Mouse (Mus musculus) liver, embryonic 11.5 days (tissue): ENCODE results near the gene Pik3c2b. TPM values are rescaled to one million over a fixed set of nuclear protein-coding genes. Genes with fewer than 3 reads are reported as not detected.

ENCODE experiments used
- ATAC-seq: fragments of 200-750 bp; cut with Nextera tagmentation; replicated peaks from 2 replicates; pipeline ENCODE4 v1.8.0; 2017; ENCODE audit warnings: moderate number of reproducible peaks, mild to moderate bottlenecking, moderate TSS enrichment, moderate library complexity; ENCODE audit not compliant: low FRiP score
- DNase-seq: peaks from one replicate; pipeline ENCODE4 v3.0.0-alpha.2; 2017; ENCODE audit warnings: low spot score
- H3K27ac ChIP-seq: fragments of 300-500 bp; sonication (generic); 2 replicates; pipeline ENCODE4 v1.5.1; 2014; ENCODE audit warnings: mild to moderate bottlenecking, low read depth, low read length, control low read depth
- H3K27me3 ChIP-seq: fragments of 300-500 bp; sonication (generic); replicated peaks from 2 replicates; pipeline ENCODE4 v1.6.1; 2014; ENCODE audit warnings: low read length, mixed read lengths; ENCODE audit not compliant: control insufficient read depth, insufficient read depth
- H3K36me3 ChIP-seq: fragments of 300-500 bp; sonication (generic); 2 replicates; pipeline ENCODE4 v1.6.1; 2014; ENCODE audit warnings: mild to moderate bottlenecking, low read length, moderate library complexity, mixed read lengths; ENCODE audit not compliant: control insufficient read depth, insufficient read depth
- H3K4me1 ChIP-seq: fragments of 300-500 bp; sonication (generic); replicated peaks from 2 replicates; pipeline ENCODE4 v1.6.1; 2014; ENCODE audit warnings: low read length, mixed read lengths; ENCODE audit not compliant: control insufficient read depth, insufficient read depth
- H3K4me2 ChIP-seq: fragments of 300-500 bp; sonication (generic); 2 replicates; pipeline ENCODE4 v1.6.1; 2014; ENCODE audit warnings: mild to moderate bottlenecking, control low read depth, moderate library complexity
- H3K4me3 ChIP-seq: fragments of 300-500 bp; sonication (generic); 2 replicates; pipeline ENCODE4 v1.5.1; 2014; ENCODE audit warnings: low read depth, low read length, control low read depth
- H3K9ac ChIP-seq: fragments of 300-500 bp; sonication (generic); 2 replicates; pipeline ENCODE4 v1.6.1; 2014; ENCODE audit warnings: low read depth, low read length, control low read depth
- H3K9me3 ChIP-seq: fragments of 300-500 bp; sonication (generic); 2 replicates; pipeline ENCODE4 v1.6.1; 2016; ENCODE audit warnings: low read length, inconsistent platforms, mixed read lengths; ENCODE audit not compliant: control insufficient read depth
- WGBS: fragments of 180-500 bp; shearing (Covaris S2); extraction: QIAGEN DNeasy Blood & Tissue Kit; methylation state at CpG from one replicate; pipeline ENCODE4 v1.1.7; 2014; 5-methylcytosine and 5-hydroxymethylcytosine counted together
- polyA plus RNA-seq: library from polyadenylated mRNA; unstranded; fragments of >200 nt; fragmentation: Nextera tagmentation; extraction: Ambion mirVana; gene quantifications from 2 replicates; pipeline ENCODE4 v1.2.1, GENCODE M21; 2014

Pik3c2b gene
- 3.4 and 3.5 TPM in 2 replicates for polyA plus RNA-seq

GRCm38 (mm10) chr1:133045011-133045860, at the start of gene Pik3c2b:
Gene Pik3c2b (plus strand): TSS chr1:133045667.
- Histone ChIP-seq H3K9me3 (no peaks in the 10 kb centered on the region), H3K9ac (peak within 1 kb of the TSS; percentile 88), H3K27ac (peak within 1 kb of the TSS; percentile 3; the same call in 1 of the 2 replicates), H3K36me3 (no peaks in the 10 kb centered on the region), H3K4me1 (peaks cover 17% of the 10 kb centered on the region), H3K27me3 (peaks cover 4% of the 10 kb centered on the region; the same call in 1 of the 2 replicates), H3K4me2 (peak within 1 kb of the TSS; percentile 100), H3K4me3 (peak within 1 kb of the TSS; percentile 83)
- DNase-seq: no peak
- WGBS: 7% methylated on average over 15 of the region's 15 CpGs
- ATAC-seq: no peak

DNA sequence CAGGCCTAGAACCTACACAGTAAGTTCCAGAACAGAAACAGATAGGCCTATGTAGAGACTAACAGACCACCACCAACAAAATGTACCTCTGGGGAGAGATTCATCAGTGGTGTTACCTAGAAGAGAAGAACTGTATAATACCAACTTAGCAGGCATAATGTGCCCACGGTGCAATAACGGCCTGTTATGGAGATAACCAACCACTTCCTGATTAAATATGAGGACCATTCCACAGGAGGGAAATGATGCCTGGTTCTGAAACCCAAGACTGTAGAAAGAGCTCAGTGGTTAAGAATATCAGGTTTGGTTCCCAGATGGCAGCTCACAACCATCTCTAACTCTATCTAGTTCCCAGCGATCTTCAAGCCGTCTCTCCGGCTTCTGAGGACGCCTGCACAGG, 45.1 kb upstream of the Pik3c2b start:
- ATAC-seq (no peak), DNase-seq (no peak)
- WGBS: 88% methylated on average over 6 of the region's 6 CpGs
- Histone ChIP-seq H3K27ac (no peak overlapping the region), H3K4me1 (no peaks in the 10 kb centered on the region), H3K9ac (no peak overlapping the region), H3K4me3 (no peak overlapping the region), H3K27me3 (no peaks in the 10 kb centered on the region), H3K36me3 (peaks cover 52% of the 10 kb centered on the region), H3K4me2 (no peak overlapping the region), H3K9me3 (no peaks in the 10 kb centered on the region)

DNA sequence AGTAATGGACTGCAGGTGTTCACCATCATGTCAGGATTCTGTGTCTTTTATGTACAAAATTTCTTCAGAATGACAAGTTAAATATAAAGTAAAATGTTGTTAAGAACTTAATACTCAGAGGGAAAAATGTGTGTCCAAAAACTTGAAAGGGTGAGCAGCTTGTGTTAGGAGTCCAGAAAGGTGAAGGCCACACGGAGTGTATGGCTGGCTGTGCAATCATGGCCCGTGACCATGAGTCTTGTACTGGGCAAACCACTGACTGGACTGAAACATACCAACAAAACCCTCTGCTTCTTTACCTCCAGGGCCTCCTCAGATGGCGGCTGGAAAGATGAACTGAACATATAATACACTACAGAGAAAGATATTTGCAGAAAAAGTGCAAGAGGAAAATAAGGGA, 38.9 kb upstream of the Pik3c2b start:
- peaks cover 33% of the 10 kb centered on the region for H3K36me3 ChIP-seq

GRCm38 (mm10) chr1:133011955-133012841, 33.3 kb upstream of the Pik3c2b start:
- H3K27ac ChIP-seq: no peak overlapping the region
- H3K4me1 ChIP-seq: 0 out of 2 replicates have a peak, but pooled peaks cover 3% of the 10 kb centered on the region
- no peaks in the 10 kb centered on the region for H3K27me3 ChIP-seq
- no peak overlapping the region for H3K4me3 ChIP-seq
- peaks cover 22% of the 10 kb centered on the region for H3K36me3 ChIP-seq
- WGBS: 77% methylated on average over 11 of the region's 13 CpGs
- H3K9me3 ChIP-seq: no peaks in the 10 kb centered on the region
- H3K9ac ChIP-seq: no peak overlapping the region
- DNase-seq (no peak), ATAC-seq (no peak)
- no peak overlapping the region for H3K4me2 ChIP-seq

More for the DNA sequence above, 38.9 kb upstream of the Pik3c2b start:
- H3K4me2 ChIP-seq: no peak overlapping the region
- H3K4me3 ChIP-seq: no peak overlapping the region
- no peak for ATAC-seq
- no peaks in the 10 kb centered on the region for H3K9me3 ChIP-seq
- WGBS: 89% methylated on average over 3 of the region's 3 CpGs
- no peak overlapping the region for H3K9ac ChIP-seq
- no peaks in the 10 kb centered on the region for H3K4me1 ChIP-seq
- DNase-seq: no peak
- H3K27me3 ChIP-seq: no peaks in the 10 kb centered on the region
- H3K27ac ChIP-seq: no peak overlapping the region

DNA sequence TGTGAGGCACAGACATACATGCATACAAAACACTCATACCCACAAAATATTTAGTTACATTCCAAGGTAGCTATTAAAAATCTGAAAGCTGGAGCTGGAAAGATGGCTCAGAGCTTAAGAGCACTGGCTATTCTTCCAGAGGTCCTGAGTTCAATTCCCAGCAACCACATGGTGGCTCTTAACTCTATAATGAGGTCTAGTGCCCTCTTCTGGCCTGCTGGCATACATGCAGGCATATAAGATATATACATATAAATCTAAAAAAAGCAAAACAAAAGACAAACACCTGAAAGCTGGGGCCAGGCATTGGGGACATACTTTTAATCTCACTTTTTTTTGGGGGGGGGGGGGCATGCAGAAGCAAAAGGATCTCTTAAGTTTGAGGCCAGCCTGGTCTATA, 32.1 kb upstream of the Pik3c2b start:
- Histone ChIP-seq H3K9ac (no peak overlapping the region), H3K36me3 (peaks cover 27% of the 10 kb centered on the region), H3K4me3 (no peak overlapping the region), H3K4me1 (0 out of 2 replicates have a peak, but pooled peaks cover 3% of the 10 kb centered on the region), H3K27ac (no peak overlapping the region), H3K9me3 (no peaks in the 10 kb centered on the region), H3K4me2 (no peak overlapping the region), H3K27me3 (no peaks in the 10 kb centered on the region)
- DNase-seq: no peak
- no peak for ATAC-seq

- H3K4me1 ChIP-seq: 0 out of 2 replicates have a peak, but pooled peaks cover 3% of the 10 kb centered on the region
- H3K9ac ChIP-seq: no peak overlapping the region
- 96% methylated on average over 1 of the region's 1 CpGs for WGBS
- H3K9me3 ChIP-seq: no peaks in the 10 kb centered on the region
- peaks cover 24% of the 10 kb centered on the region for H3K36me3 ChIP-seq
- no peak overlapping the region for H3K4me3 ChIP-seq
- ATAC-seq: no peak
- H3K27me3 ChIP-seq: no peaks in the 10 kb centered on the region
- no peak overlapping the region for H3K27ac ChIP-seq
- no peak overlapping the region for H3K4me2 ChIP-seq
- DNase-seq: no peak
Measured at GRCm38 (mm10) chr1:133014196-133014595, 31.3 kb upstream of the Pik3c2b start.

GRCm38 (mm10) chr1:133016775-133017428, 28.6 kb upstream of the Pik3c2b start:
- ATAC-seq: no peak
- WGBS: 91% methylated on average over 9 of the region's 9 CpGs

DNA sequence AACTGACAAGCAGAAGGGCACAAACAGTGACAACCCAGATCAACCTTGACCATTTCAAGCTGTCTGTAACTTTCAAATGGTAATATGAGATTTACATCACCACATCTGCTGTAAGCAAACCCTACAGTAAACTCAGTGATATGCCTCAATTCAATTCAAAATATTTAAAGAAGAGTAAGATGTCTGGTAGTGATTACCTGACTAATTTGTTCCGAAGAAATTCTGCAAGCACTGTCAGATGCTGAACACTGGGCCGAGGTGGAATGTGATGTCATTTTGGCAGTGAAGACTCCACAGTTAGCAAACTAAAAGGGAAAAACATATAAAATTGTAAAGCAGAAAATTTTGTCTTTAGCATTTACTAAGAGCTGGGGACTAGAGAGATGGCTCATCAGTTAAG, 26.9 kb upstream of the Pik3c2b start:
- H3K36me3 ChIP-seq: peaks cover 20% of the 10 kb centered on the region; the same call in 1 of the 2 replicates

More at GRCm38 (mm10) chr1:133016775-133017428, 28.6 kb upstream of the Pik3c2b start:
- H3K9me3 ChIP-seq: no peaks in the 10 kb centered on the region
- H3K4me2 ChIP-seq: no peak overlapping the region
- peaks cover 9% of the 10 kb centered on the region for H3K4me1 ChIP-seq
- DNase-seq: no peak
- H3K36me3 ChIP-seq: peaks cover 18% of the 10 kb centered on the region; the same call in 1 of the 2 replicates
- no peaks in the 10 kb centered on the region for H3K27me3 ChIP-seq
- no peak overlapping the region for H3K27ac ChIP-seq
- no peak overlapping the region for H3K4me3 ChIP-seq
- H3K9ac ChIP-seq: no peak overlapping the region

More for the DNA sequence above, 26.9 kb upstream of the Pik3c2b start:
- Histone ChIP-seq H3K4me2 (no peak overlapping the region), H3K4me3 (no peak overlapping the region), H3K4me1 (peaks cover 6% of the 10 kb centered on the region), H3K27me3 (no peaks in the 10 kb centered on the region), H3K27ac (no peak overlapping the region), H3K9ac (no peak overlapping the region), H3K9me3 (no peaks in the 10 kb centered on the region)
- no peak for ATAC-seq
- 90% methylated on average over 2 of the region's 2 CpGs for WGBS
- no peak for DNase-seq
